Mouse (Mus musculus): Measurements from ENCODE around the gene Aes. TPM values are rescaled to one million over a fixed set of nuclear protein-coding genes. Genes with fewer than 3 reads are reported as not detected.

Gene Aes
- polyA plus RNA-seq (2012; rRNA removed): 651 and 877 TPM in 2 replicates

- DNase-seq (ENCODE audit: low read depth): no peak
Observed at GRCm38 (mm10) chr10:81559163-81559626, at the start of gene Aes. Aes (plus strand) TSS chr10:81559488.

- no peak for DNase-seq (ENCODE audit: low read depth)
Observed at GRCm38 (mm10) chr10:81510246-81510810, 49.0 kb upstream of the Aes start.

- DNase-seq (ENCODE audit: low read depth): no peak
Observed at GRCm38 (mm10) chr10:81513798-81514197, 45.5 kb upstream of the Aes start.

GRCm38 (mm10) chr10:81517227-81517626 lies 42.1 kb upstream of the Aes start:
- DNase-seq (ENCODE audit: low read depth): no peak

- no peak for DNase-seq (ENCODE audit: low read depth)
Observed at GRCm38 (mm10) chr10:81518546-81518945, 40.7 kb upstream of the Aes start.

- DNase-seq (ENCODE audit: low read depth): no peak
Observed at GRCm38 (mm10) chr10:81519227-81519977, 39.9 kb upstream of the Aes start.

- no peak for DNase-seq (ENCODE audit: low read depth)
Observed at GRCm38 (mm10) chr10:81519978-81520365, 39.3 kb upstream of the Aes start.

- DNase-seq (ENCODE audit: low read depth): no peak
Observed at GRCm38 (mm10) chr10:81523142-81523541, 36.1 kb upstream of the Aes start.

GRCm38 (mm10) chr10:81523570-81523969 lies 35.7 kb upstream of the Aes start:
- no peak for DNase-seq (ENCODE audit: low read depth)

- DNase-seq (ENCODE audit: low read depth): no peak
Observed at GRCm38 (mm10) chr10:81524051-81524605, 35.2 kb upstream of the Aes start, which contains the start of gene Gna15. Gna15 (minus strand) TSS chr10:81524225.

- DNase-seq (ENCODE audit: low read depth): no peak
Observed at GRCm38 (mm10) chr10:81525017-81525694, 34.1 kb upstream of the Aes start.

- no peak for DNase-seq (ENCODE audit: low read depth)
Observed at GRCm38 (mm10) chr10:81526779-81527178, 32.5 kb upstream of the Aes start.

- DNase-seq (ENCODE audit: low read depth): no peak
Observed at GRCm38 (mm10) chr10:81534826-81535225, 24.5 kb upstream of the Aes start.

- DNase-seq (ENCODE audit: low read depth): no peak
Observed at GRCm38 (mm10) chr10:81536734-81537133, 22.6 kb upstream of the Aes start.

GRCm38 (mm10) chr10:81537429-81537828 lies 21.9 kb upstream of the Aes start:
- DNase-seq (ENCODE audit: low read depth): no peak

- no peak for DNase-seq (ENCODE audit: low read depth)
Observed at GRCm38 (mm10) chr10:81538321-81539048, 20.8 kb upstream of the Aes start.

- DNase-seq (ENCODE audit: low read depth): no peak
Observed at GRCm38 (mm10) chr10:81541363-81541762, 17.9 kb upstream of the Aes start.

- no peak for DNase-seq (ENCODE audit: low read depth)
Observed at GRCm38 (mm10) chr10:81541803-81542202, 17.5 kb upstream of the Aes start.

- DNase-seq (ENCODE audit: low read depth): no peak
Observed at GRCm38 (mm10) chr10:81542727-81543460, 16.4 kb upstream of the Aes start.

- DNase-seq (ENCODE audit: low read depth): no peak
Observed at GRCm38 (mm10) chr10:81543633-81544032, 15.7 kb upstream of the Aes start.

All from gonadal fat pad, adult 2 months (tissue).